Mouse (Mus musculus): ENCODE measurements around the gene Gm9837.

Gm9837 gene

DNA sequence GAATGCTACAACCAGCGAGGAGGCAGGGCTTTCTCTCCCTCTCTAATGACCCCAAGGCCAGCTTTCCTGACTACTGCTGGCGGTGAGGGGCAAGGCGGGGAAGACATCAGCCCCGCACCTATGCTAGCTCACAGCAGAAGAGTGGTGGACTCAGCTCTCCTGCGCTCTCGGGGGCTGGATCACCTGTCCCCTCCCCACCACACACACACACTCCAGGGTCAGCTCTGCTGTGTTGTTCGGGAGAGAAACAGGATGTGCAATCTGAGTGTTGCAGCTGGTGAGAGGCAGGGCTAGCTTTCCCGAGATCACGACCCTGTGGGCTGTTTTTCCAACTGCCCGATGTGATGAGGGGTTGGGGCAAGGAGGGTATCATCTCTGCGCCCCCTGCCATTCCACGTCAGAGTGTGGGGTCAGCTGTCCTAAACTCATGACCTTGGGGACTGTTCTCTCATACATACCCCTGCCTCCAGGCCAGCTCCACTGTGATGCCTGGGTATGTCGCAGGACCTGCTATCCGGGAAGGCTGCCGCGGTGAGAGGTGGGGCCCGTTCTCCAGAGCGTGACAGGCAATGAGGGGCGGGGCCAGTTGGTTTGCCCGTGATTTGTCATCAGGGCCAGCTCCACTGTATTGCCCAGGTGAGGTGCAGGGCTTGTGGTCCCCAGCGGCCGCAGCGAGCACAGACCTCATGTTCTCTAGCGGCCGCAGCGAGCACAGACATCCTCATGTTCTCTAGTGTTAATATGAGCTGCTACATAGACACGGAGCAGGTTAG lies 16.7 kb upstream of the Gm9837 start:
- DNase-seq (ENCODE audit: low spot score), result no peak

DNA sequence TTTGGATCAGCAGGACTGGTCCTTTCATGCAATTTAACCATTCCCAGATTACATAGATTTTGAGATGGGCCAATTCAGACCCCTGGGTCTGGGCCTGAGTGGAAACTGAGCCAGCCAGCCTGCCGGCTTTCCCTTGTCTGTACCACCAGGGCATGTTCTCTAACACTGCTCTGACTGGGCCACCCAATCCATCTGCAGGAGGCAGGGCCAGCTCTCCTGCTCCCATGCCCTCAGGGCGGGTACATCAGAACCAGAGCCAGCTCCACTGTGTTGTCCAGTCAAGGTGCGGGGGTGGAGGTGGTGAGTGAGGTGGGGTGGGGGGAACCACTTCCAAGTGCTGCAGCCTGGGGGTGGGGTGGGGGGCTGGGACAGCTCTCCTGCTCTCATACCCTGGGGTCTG lies 16.1 kb upstream of the Gm9837 start:
- DNase-seq (ENCODE audit: low spot score), result no peak

DNA sequence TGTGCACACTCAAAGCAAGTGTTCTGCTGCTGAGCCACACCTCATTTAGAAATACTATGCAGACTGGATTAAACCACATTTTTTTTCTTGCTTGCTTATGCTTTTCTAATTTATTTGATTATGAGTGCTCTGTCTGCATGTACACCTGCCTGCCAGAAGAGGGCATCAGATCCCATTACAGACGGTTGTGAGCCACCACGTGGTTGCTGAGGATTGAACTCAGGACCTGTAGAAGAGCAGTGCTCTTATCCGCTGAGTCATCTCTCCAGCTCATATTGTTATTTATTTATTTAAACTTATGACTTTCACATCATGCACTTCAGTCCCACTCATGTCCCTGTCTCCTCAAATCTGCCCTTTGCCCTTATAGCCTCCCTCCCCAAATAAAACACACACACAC lies 15.4 kb upstream of the Gm9837 start:
- no peak for DNase-seq (ENCODE audit: low spot score)

DNA sequence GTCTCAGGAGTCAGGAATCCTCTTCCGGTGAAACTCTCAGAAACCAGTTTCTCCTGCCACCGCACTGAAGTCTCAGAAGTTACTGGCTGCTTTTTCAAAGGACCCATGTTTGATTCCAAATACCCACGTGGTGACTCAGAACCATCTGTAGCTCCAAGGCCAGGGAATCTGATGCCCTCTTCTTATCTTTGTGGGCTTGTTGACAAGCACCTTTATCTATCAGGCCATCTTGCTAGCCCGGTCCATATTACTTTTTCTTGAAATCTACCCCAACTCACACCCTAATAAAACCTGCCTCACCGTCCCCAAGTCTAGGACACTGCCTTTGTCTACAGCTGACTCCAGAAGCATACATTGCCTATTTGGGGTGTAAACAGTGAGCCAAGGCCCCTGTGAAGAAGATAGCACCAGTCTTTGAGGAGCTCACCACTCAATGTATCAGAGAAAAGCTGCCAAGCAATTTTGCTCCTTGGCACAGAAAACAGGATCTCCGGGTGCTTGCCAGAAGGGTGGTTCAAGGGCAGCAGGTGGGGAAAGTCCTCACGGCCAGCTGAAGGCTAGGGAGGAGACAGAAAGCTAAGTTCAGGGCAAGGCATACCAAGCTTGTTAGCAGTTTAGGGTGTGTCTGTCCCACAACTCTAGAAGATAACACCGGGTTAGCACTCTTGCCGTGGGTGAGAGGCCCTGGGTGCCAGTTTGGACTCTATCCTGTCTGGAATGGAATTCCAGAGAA lies 13.0 kb upstream of the Gm9837 start:
- DNase-seq (ENCODE audit: low spot score), result no peak

DNA sequence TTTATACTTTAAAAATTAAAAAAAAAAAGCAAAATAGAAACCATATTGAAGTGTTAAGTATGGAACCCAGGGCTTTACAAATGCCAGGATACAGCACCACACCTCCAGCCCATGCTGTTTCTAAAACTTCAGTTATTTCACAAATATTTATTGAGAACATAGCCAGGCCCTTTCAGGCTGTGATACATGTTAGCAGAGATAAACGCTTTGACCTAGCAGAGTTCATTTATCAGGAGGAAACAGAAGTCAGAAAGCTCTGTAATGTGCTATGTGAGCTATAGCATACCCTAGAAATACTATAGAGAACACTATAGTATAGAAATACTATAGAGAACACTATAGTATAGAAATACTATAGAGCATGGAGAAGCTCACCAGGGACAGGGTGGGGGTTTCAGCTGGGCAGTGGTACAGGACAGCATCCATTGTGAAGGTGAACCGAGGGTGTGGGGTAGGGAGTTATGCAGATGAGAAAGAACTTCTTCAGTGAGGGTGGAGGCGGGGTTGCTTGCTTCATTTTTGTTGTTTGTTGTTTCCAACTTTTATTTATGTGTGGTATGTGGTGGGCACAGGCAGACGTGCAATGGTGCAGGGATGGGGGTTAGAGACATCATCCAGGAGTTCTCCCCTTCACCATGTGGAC lies 10.9 kb upstream of the Gm9837 start:
- no peak for DNase-seq (ENCODE audit: low spot score)

DNA sequence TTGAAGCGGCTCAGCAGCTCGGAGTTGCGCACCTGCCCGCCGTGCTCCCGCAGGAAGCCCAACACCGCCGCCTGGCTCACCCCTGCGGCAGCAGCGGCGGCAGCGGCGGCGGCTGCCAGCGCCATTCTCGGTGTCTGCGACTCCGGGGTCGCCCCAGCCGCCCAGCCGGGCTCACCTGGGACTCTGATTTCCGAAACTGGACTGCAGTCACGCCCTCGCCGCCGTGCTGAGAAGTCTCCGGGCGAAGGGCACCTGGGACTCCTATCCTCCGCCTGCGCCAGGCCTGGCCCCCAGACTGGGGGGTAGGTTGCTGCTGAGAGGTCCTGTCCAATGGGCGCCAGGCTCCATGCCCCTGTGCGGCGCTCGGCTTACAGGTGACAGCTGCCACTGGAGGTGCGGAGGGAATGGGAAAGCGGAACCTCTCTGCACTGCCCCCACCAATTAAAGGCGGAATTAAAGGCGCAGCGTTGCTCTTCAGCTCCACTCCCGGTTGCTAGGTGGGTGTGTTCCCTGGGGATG lies 9.6 kb upstream of the Gm9837 start, which contains the start of the genes Gm9945 and Sowaha:
Gm9945 (plus strand) TSS at position 384 of the 519 bp plus-strand sequence.
Sowaha (minus strand) TSS at position 492 of the 519 bp plus-strand sequence.
- DNase-seq (ENCODE audit: low spot score), result no peak

DNA sequence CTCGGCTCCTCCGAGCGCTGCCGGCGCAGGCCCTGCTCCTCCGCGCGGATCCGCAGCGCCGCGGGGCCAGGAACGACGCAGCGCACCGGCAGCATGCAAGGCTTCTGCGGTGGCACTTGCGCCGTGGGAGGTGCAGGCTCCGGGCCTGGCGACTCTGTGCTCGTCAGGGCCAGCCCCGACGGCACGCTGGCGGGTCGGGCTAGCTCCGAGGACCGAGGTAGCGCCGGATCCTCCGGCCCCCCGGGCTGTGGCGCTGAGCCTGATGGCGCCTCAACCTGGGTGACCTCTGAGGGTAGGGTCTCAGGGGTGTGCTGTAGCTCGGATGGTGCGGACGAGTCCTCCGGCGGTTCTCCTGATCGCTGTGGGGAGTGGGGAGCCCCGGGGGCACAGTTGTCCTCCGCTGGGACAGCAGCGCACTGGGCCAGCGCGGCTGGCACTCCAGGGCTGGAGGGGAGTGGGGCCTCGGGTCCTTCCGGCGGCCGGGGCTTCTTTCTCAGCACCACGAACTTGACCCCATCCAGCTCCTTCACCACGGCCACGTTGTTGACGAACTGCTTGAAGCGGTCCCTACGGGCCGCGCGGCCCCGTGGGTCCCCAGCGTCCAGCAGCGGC lies 9.0 kb upstream of the Gm9837 start:
- peak; percentile 4 for DNase-seq (ENCODE audit: low spot score)

DNA sequence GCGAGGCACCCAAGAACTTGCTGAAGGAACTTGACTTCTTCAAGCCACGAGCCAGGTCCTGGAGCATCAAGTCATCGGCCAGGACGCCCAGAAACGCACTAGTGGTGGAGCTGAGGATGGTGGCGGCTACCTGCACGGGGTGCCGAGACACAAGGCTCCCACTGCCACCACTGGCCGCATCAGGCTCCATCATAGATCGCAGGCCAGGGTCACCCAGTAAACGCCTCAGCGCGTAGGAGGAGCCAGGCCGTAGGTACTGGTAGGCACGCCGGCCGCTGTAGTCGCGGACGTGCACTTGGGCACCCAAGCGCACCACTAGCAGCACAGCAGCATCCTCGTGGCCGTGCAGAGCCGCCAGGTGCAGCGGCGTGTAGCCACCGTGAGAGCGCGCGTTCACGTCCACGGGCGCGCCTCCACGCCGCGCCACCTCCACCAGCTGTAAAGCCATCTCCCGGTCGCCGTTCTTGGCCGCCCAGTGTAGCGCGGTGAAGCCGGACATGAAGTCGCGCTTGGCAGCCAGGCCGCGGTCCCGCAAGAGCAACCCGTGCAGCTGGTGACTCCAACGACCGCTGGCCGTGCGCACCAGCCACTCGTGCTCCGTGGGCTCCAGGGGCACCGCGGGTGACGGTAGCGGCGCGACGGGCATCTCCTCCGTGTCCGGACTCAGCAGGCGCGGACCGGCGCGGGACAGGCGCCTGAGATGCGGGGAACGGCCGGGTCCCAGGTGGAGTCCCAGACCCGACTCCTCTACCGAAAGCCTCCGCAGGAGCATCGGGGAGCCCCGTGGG lies 8.3 kb upstream of the Gm9837 start:
- DNase-seq (ENCODE audit: low spot score), result no peak

DNA sequence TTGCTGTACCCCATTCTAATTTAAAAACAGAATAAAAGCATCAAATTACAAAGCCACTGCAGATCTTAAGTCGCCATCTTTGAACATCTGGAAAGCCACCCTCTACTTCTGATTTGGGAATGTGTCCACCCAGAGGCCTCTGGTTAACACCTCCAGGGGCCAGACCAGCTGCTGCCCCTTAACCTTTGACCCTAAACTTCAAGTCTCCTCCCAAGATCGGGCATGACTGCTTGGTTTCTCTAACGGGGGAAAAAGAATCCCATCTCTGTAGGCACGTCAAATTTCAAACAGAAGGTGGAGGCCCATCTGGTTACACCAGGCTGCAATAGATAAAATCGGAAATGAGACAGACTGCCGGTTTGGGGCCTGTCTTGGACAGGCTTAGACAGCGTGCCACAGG lies 7.6 kb upstream of the Gm9837 start:
- no peak for DNase-seq (ENCODE audit: low spot score)

DNA sequence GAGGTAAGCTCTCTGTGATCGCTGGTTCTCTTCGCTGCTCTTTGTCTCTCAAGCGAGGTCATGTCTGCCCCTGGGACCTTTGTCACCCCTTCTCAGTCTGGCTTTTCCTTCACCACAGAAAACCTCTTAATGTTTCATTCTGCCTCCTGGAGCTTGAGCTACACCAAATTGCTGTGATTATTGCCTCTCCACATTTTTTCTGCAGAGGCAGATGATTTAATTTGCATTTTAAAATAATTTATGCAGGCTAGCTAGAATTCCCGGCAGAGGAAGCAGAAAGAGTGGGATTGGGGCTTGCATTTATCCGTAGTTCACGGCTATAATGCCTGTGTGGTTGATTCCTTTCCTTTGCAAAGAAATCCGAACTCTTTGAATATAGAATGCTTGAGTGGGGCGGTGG lies 5.3 kb upstream of the Gm9837 start:
- DNase-seq (ENCODE audit: low spot score), result no peak

DNA sequence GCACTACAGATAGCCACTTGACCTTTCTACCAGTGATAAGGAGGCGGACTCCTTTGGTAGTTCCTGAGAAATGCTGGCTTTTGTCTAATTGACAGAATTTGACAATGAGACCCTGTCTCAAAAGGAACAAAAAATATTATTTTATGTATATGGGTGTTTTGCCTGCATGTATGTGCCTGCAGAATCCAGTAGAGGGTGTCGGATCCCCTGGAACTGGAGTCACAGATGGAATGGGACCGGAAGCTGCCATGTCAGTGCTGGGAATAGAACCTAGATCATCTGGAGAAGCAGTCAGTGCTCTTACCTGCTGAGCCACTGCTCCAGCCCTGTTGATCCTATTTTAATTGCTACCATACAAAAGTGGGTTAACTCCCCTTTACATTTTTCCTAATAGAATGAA lies 2.4 kb upstream of the Gm9837 start:
- no peak for DNase-seq (ENCODE audit: low spot score)

DNA sequence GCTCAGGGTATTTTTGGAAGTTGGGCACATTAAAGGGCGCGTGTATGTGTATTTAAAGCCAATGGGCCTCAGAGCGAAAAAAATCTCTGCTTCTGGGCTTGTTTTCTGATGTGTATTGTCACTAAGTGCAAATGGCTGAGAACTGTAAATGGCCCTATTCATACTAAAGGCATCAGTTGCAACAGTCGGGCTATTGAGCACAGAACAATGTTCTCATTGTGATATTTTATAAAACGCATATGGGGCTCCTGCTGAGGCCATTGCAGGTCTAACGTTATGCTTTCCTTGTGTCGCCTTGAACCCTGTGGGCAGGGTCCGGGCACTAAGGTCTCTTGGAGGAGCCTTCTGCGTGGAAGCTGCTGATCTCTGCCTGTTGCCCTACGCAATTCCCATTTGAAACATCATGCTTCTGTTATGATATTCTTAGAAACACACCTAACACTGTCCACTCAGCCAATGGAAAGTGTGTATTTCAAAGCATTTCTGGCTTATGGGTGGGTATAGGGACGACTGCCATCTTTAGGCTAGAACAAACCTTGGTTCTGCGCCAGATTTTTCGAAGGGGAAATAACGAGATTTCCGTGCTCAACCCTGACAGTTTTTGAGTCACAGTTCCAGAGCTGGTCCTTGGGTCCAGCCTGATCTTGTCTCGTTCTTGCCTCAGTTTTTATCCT lies 848 bp downstream of the Gm9837 start:
- DNase-seq (ENCODE audit: low spot score), result no peak

DNA sequence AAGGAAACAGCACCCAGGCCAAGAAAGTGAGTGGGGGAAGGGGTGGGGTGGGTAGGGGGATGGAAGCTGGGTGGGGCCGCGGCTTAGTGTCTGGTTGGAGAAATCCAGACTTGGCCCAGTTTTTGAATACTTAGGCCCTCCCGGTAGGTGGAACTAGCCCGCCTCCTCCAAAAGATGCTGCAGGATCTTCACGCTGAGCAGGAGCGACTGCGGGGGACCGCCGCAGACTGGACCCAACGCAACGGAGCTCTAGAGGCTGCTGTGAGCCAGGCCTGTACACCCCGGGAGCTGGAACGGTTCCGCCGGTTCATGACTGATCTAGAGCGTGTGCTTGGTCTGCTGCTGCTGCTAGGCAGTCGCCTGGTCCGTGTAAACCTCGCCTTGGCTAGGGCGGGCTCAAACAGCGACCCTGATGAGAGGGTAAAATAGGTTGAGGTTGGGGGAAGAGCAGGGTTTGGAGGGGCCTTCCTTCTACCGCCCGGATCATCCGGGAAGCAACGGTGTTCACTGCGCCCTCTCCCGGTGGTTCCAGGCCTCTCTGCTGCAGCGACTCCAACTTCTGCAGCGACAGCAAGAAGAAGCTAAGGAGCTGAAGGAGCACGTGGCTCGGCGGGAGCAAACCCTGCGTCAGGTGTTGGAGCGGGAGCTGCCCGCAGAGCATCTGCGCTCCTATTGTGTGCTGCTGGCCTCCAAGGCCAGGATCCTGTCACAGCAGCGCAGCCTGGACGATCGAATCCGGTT lies 3.9 kb downstream of the Gm9837 start:
- peak; percentile 63 for DNase-seq (ENCODE audit: low spot score)

DNA sequence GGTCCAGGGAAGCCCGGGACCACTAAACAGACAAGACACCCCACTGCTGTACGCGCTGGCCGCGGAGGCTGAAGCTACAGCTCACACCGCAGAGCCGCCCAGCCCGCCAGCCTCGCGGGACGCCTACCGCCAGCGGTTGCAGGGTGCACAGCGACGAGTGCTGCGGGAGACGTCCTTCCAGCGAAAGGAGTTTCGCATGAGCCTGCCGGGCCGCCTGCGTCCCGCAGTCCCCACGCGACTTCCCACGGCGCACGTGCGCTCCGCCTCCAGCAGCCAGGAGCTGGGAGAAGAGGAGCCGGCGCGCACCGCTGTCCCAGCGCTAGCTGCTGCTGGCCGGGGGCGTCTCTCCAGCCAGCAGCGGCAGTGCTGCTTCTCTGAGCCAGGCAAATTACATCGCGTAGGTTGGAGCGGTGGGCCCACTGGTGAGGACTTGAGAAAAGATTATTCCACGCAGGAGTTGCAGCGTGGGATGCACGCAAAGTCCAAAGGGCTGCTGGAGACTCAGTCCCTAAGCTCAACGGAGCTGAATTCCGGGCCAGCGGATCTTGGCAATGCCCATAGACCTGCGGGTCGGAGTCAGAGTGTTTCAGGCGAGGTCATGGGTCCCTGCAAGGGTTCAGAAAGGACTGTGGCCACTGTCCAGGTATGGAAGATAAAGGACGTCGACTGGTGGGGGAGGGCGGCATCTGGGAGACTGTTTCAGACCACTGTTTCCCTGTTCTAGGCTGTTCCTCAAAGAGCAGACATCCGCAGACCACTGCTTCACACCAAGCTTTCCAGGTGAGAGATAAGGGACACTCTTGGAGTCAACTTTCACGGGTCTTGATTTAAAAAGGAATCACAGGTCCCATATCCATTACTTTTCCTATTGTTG lies 6.5 kb downstream of the Gm9837 start:
- DNase-seq (ENCODE audit: low spot score), result no peak

DNA sequence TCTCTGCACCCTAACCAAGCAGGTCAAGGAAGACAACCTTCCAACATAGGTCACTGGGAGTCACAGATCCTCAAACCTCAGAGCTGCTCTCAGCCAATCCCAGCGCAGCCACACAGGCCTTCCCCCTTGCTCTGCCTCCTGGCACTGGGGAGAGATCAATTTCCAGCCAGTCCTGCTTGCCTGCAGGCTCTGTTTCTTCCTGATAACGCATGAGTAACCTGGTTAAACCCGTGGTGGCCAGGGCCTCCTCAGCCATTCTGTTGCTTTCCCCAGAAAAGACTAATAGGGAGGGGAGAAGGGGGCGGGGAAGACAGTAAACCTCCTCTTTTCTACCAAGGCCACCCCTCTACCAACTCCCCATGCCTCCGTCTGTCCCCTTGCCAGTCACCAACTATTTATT lies 8.6 kb downstream of the Gm9837 start:
- no peak for DNase-seq (ENCODE audit: low spot score)

DNA sequence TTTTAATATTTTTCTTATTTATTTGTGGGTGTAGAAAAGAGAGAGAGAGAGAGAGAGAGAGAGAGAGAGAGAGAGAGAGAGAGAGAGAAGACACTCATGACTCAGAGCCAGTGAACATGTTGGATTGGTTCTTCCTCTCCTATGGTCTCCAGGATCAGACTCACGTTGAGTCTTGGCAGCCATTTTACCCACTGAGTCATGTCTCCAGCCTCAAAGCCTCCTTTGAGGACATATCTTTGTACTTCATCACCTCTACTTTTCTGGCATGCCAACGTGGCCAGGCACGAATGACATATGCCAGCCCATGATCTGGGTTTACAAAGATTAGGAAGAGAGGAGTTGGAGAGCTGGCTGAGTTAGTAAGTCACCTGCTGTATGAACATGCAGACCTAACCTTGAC lies 10.1 kb downstream of the Gm9837 start:
- DNase-seq (ENCODE audit: low spot score), result no peak

DNA sequence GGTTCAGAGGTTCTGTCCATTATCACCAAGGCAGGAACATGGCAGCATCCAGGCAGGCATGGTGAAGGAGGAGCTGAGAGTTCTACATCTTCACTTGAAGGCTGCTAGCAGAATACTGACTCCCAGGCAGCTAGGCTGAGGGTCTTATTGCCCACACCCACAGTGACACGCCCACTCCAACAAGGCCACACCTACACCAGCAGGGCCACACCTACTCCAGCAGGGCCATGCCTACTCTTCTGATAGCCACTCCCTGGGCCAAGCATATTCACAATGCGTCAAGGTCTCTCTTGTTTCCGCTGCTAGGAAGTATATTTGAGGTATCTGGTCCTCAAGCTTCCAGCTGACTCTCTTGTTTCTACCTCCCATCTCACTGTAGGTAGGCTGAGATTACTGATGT lies 11.3 kb downstream of the Gm9837 start:
- DNase-seq (ENCODE audit: low spot score), result no peak

DNA sequence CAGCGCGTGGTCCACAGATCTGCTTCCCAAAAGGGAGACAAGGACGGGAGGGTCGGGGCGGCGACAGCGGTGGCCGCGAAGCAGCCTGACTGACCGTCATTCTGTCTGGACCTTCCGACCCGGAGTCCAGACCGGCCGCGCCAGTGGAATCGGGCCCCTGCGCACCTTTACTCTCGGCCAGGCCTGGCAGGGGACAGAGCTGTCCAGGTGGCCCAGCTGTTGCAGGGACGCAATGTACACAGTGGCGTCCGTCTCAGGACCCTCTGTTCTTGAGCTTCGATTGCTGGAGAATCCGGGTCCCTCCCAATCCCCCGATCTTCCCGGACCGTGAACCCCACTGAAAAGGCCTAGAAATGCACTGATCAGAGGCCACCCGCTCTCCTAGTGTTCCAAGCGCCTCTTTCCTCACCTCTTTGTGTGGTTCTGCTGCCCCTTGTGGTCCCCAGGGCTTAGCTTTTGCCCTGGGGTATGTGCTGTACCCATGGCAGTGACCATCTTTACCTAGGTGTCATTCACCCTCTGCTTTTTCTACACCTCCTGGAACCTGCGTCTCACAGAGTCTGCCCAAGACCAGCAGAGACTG lies 12.8 kb downstream of the Gm9837 start:
- no peak for DNase-seq (ENCODE audit: low spot score)
